Mouse (Mus musculus): Measurements from ENCODE around the gene Cpd. TPM values are rescaled to one million over a fixed set of nuclear protein-coding genes. Genes with fewer than 3 reads are reported as not detected.

The Cpd gene
- total RNA-seq, 4 experiments from 2014 or later = 53.6 to 58.6 (median 54.1) TPM

GRCm38 (mm10) chr11:76795326-76795725 is 51.5 kb downstream of the Cpd start:
- DNase-seq (ENCODE audit: low spot score in 2 of 2) = no peak

- DNase-seq (ENCODE audit: low spot score in 2 of 2) = no peak
These were observed 55.5 kb downstream of the Cpd start for GRCm38 (mm10) chr11:76791331-76791730.

- DNase-seq (ENCODE audit: low spot score in 2 of 2) = no peak
These were observed 57.6 kb downstream of the Cpd start for GRCm38 (mm10) chr11:76789252-76789651.

GRCm38 (mm10) chr11:76775533-76775932 is 71.3 kb downstream of the Cpd start:
- no peak for DNase-seq (ENCODE audit: low spot score in 2 of 2)

GRCm38 (mm10) chr11:76773811-76774210 is 73.0 kb downstream of the Cpd start:
- no peak for DNase-seq (ENCODE audit: low spot score in 2 of 2)

- no peak for DNase-seq (ENCODE audit: low spot score in 2 of 2)
These were observed 76.3 kb downstream of the Cpd start for GRCm38 (mm10) chr11:76770566-76770965.

- no peak for DNase-seq (ENCODE audit: low spot score in 2 of 2)
These were observed 83.1 kb downstream of the Cpd start for GRCm38 (mm10) chr11:76763741-76764122.

GRCm38 (mm10) chr11:76763053-76763740 is 83.6 kb downstream of the Cpd start, which contains the start of gene Gosr1:
TSS of gene Gosr1 (minus strand) at chr11:76763579.
- DNase-seq (ENCODE audit: low spot score in 2 of 2) = peak; percentile 80 to 87

- no peak for DNase-seq (ENCODE audit: low spot score in 2 of 2)
These were observed 94.5 kb downstream of the Cpd start for GRCm38 (mm10) chr11:76752276-76752675.

GRCm38 (mm10) chr11:76748819-76749218 is 98.0 kb downstream of the Cpd start:
- no peak for DNase-seq (ENCODE audit: low spot score in 2 of 2)

- DNase-seq (ENCODE audit: low spot score in 2 of 2) = no peak
These were observed 100.9 kb downstream of the Cpd start for GRCm38 (mm10) chr11:76745921-76746320.

GRCm38 (mm10) chr11:76744550-76744949 is 102.3 kb downstream of the Cpd start:
- DNase-seq (ENCODE audit: low spot score in 2 of 2) = peak in 1 of 2 experiments; percentile 54

- DNase-seq (ENCODE audit: low spot score in 2 of 2) = no peak
These were observed 104.3 kb downstream of the Cpd start for GRCm38 (mm10) chr11:76742511-76742910.

GRCm38 (mm10) chr11:76739125-76739524 is 107.7 kb downstream of the Cpd start:
- DNase-seq (ENCODE audit: low spot score in 2 of 2) = no peak

- no peak for DNase-seq (ENCODE audit: low spot score in 2 of 2)
These were observed 111.0 kb downstream of the Cpd start for GRCm38 (mm10) chr11:76735753-76736324.

GRCm38 (mm10) chr11:76734560-76734959 is 112.3 kb downstream of the Cpd start:
- DNase-seq (ENCODE audit: low spot score in 2 of 2) = no peak

GRCm38 (mm10) chr11:76730650-76731049 is 116.2 kb downstream of the Cpd start:
- no peak for DNase-seq (ENCODE audit: low spot score in 2 of 2)

Other genes starting within 250 kb of the Cpd start
- gene Abr, start 224.7 kb downstream of the Cpd start, total RNA-seq (2022) = 100 to 1,000 TPM; 382 to 408 (median 393) TPM
- 1 to 10 TPM; 2.0 to 3.9 (median 2.2) TPM for gene Bhlha9, start 174.5 kb downstream of the Cpd start, total RNA-seq (2022)
- gene Trarg1, start 167.2 kb downstream of the Cpd start, total RNA-seq (2022) = under 1 TPM; 0.48 to 0.80 (median 0.56) TPM
- gene Gosr1, start 83.4 kb downstream of the Cpd start, total RNA-seq (2022) = 10 to 100 TPM; 40.7 to 61.7 (median 52.5) TPM
- gene Tmigd1, start 55.1 kb upstream of the Cpd start, total RNA-seq (2022) = not detected
- 10 to 100 TPM; 65.4 to 69.3 (median 68.7) TPM for gene Blmh, start 77.8 kb upstream of the Cpd start, total RNA-seq (2022)
- gene Slc6a4, start 151.6 kb upstream of the Cpd start, total RNA-seq (2022) = not detected
- 10 to 100 TPM; 20.7 to 22.8 (median 21.6) TPM for gene Nsrp1, start 231.4 kb upstream of the Cpd start, total RNA-seq (2022)

All from left cerebral cortex, adult 8-10 months (tissue).